Comparison of ENCODE assay signal across 13 mouse cellular contexts in genomic region chr1:136706509-136706908, GRCm38 (mm10).
A peak's percentile ranks its signal among the peaks of the same experiment; 100 is the strongest.
DNase-seq lines count a peak whose midpoint lies in the region; ATAC-seq and TF ChIP-seq lines count a peak whose summit lies in the region.
"Had no signal": no experiment of that assay in that cellular context is flagged by ENCODE, and none has a peak within 500 bp of the region (broad histone marks: within the 10 kb centered on the region; RNA-seq: fewer than 3 reads in every experiment).

No protein-coding gene starts in this region.

- no peak overlapping the region for H3K4me3 ChIP-seq in forebrain, embryonic 12.5 days (replicated peaks)
- H3K4me3 ChIP-seq in forebrain, embryonic 11.5 days (ENCODE audit: low read depth, low read length), result no peak overlapping the region
- H3K4me3 ChIP-seq in ES-E14 (ENCODE audit: insufficient read depth in 1 of 2, low read depth in 1 of 2, low read length in 2 of 2, poor library complexity in 1 of 2, severe bottlenecking in 1 of 2), result peak overlapping the region; percentile 50 to 66
- H3K4me3 ChIP-seq in hindbrain, embryonic 13.5 days, result no peak overlapping the region
- H3K4me3 ChIP-seq in midbrain, postnatal 0 days (ENCODE audit: low read depth, low read length), result no peak overlapping the region
- no peak overlapping the region for H3K4me3 ChIP-seq in liver, embryonic 11.5 days (ENCODE audit: low read depth, low read length)
- H3K4me3 ChIP-seq: limb, embryonic 10.5 days had no signal

- H3K9me3 ChIP-seq in forebrain, embryonic 12.5 days, result no peaks in the 10 kb centered on the region
- H3K9me3 ChIP-seq in forebrain, embryonic 11.5 days (ENCODE audit: control insufficient read depth, low read length), result no peaks in the 10 kb centered on the region
- H3K9me3 ChIP-seq in ES-E14 (ENCODE audit: control insufficient read depth, insufficient read depth, low read depth, low read length), result no peaks in the 10 kb centered on the region
- no peaks in the 10 kb centered on the region for H3K9me3 ChIP-seq in hindbrain, embryonic 13.5 days
- no peaks in the 10 kb centered on the region for H3K9me3 ChIP-seq in midbrain, postnatal 0 days (ENCODE audit: low read length)
- H3K9me3 ChIP-seq in liver, embryonic 11.5 days (ENCODE audit: control insufficient read depth, low read length), result no peaks in the 10 kb centered on the region
- H3K9me3 ChIP-seq: limb, embryonic 10.5 days had no signal

- no peak overlapping the region for H3K27ac ChIP-seq in forebrain, embryonic 12.5 days
- H3K27ac ChIP-seq in forebrain, embryonic 11.5 days (ENCODE audit: low read depth, low read length), result no peak overlapping the region
- H3K27ac ChIP-seq in ES-E14 (ENCODE audit: insufficient read depth, low read depth, low read length, poor library complexity, severe bottlenecking), result peak overlapping the region; percentile 91
- peak overlapping the region; percentile 40; the same call in 1 of the 2 replicates for H3K27ac ChIP-seq in hindbrain, embryonic 13.5 days
- H3K27ac ChIP-seq in midbrain, postnatal 0 days (ENCODE audit: low read depth, low read length), result 0 out of 2 replicates have a peak overlapping the region, but pooled peaks have one; percentile 43
- no peak overlapping the region for H3K27ac ChIP-seq in liver, embryonic 11.5 days (ENCODE audit: low read depth, low read length)
- H3K27ac ChIP-seq: kidney, postnatal 0 days; limb, embryonic 10.5 days had no signal

- 60% methylated on average over 8 of the region's 8 CpGs for WGBS in forebrain, embryonic 12.5 days
- 65% methylated on average over 8 of the region's 8 CpGs for WGBS in forebrain, embryonic 11.5 days
- 41% methylated on average over 8 of the region's 8 CpGs for WGBS in hindbrain, embryonic 13.5 days
- 41% methylated on average over 8 of the region's 8 CpGs for WGBS in midbrain, postnatal 0 days
- WGBS in liver, embryonic 11.5 days, result 75% methylated on average over 8 of the region's 8 CpGs

- TF ChIP-seq CTCF in midbrain, postnatal 0 days (IDR thresholded peaks at IDR 0.05), result peak; percentile 8; the same call in 1 of the 2 replicates

- H3K4me1 ChIP-seq in forebrain, embryonic 12.5 days, result peaks cover 5% of the 10 kb centered on the region
- H3K4me1 ChIP-seq in forebrain, embryonic 11.5 days (replicated peaks; ENCODE audit: control insufficient read depth, insufficient read depth, low read length), result no peaks in the 10 kb centered on the region
- H3K4me1 ChIP-seq in ES-E14 (ENCODE audit: control insufficient read depth in 2 of 2, insufficient read depth in 2 of 2, low read length in 2 of 2, poor library complexity in 1 of 2), result peaks cover 3 to 26% of the 10 kb centered on the region in 2 experiments; a peak in 1 of 4 replicates
- peaks cover 11% of the 10 kb centered on the region for H3K4me1 ChIP-seq in hindbrain, embryonic 13.5 days (replicated peaks)
- H3K4me1 ChIP-seq in midbrain, postnatal 0 days (ENCODE audit: insufficient read depth, low read length), result no peaks in the 10 kb centered on the region
- no peaks in the 10 kb centered on the region for H3K4me1 ChIP-seq in liver, embryonic 11.5 days (replicated peaks; ENCODE audit: control insufficient read depth, insufficient read depth, low read length)

- H3K4me2 ChIP-seq in forebrain, embryonic 12.5 days, result no peak overlapping the region
- no peak overlapping the region for H3K4me2 ChIP-seq in forebrain, embryonic 11.5 days (ENCODE audit: low read depth, low read length, severe bottlenecking)
- H3K4me2 ChIP-seq in hindbrain, embryonic 13.5 days, result no peak overlapping the region
- H3K4me2 ChIP-seq in midbrain, postnatal 0 days (ENCODE audit: low read depth, low read length, poor library complexity, severe bottlenecking), result no peak overlapping the region
- no peak overlapping the region for H3K4me2 ChIP-seq in liver, embryonic 11.5 days

- H3K36me3 ChIP-seq in forebrain, embryonic 12.5 days (replicated peaks), result no peaks in the 10 kb centered on the region
- H3K36me3 ChIP-seq in forebrain, embryonic 11.5 days (ENCODE audit: control insufficient read depth, insufficient read depth, low read length), result no peaks in the 10 kb centered on the region
- peaks cover 42% of the 10 kb centered on the region for H3K36me3 ChIP-seq in ES-E14 (ENCODE audit: control insufficient read depth, insufficient read depth, low read length, poor library complexity, severe bottlenecking)
- H3K36me3 ChIP-seq in hindbrain, embryonic 13.5 days, result no peaks in the 10 kb centered on the region
- no peaks in the 10 kb centered on the region for H3K36me3 ChIP-seq in midbrain, postnatal 0 days (ENCODE audit: insufficient read depth, low read length)
- H3K36me3 ChIP-seq in liver, embryonic 11.5 days (ENCODE audit: control insufficient read depth, insufficient read depth, low read length), result no peaks in the 10 kb centered on the region
- H3K36me3 ChIP-seq: limb, embryonic 10.5 days had no signal

- H3K9ac ChIP-seq in forebrain, embryonic 12.5 days, result no peak overlapping the region
- no peak overlapping the region for H3K9ac ChIP-seq in forebrain, embryonic 11.5 days (ENCODE audit: low read length)
- H3K9ac ChIP-seq in ES-E14 (ENCODE audit: insufficient read depth, low read depth, low read length, poor library complexity, severe bottlenecking), result peak overlapping the region; percentile 71
- H3K9ac ChIP-seq in hindbrain, embryonic 13.5 days, result no peak overlapping the region
- H3K9ac ChIP-seq in midbrain, postnatal 0 days (replicated peaks; ENCODE audit: low read length, poor library complexity, severe bottlenecking), result no peak overlapping the region
- no peak overlapping the region for H3K9ac ChIP-seq in liver, embryonic 11.5 days (ENCODE audit: low read depth, low read length)

- no peaks in the 10 kb centered on the region for H3K27me3 ChIP-seq in forebrain, embryonic 12.5 days
- H3K27me3 ChIP-seq in forebrain, embryonic 11.5 days (ENCODE audit: control insufficient read depth, insufficient read depth, low read length), result no peaks in the 10 kb centered on the region
- H3K27me3 ChIP-seq in hindbrain, embryonic 13.5 days, result no peaks in the 10 kb centered on the region
- no peaks in the 10 kb centered on the region for H3K27me3 ChIP-seq in midbrain, postnatal 0 days (ENCODE audit: insufficient read depth, low read length)
- H3K27me3 ChIP-seq in liver, embryonic 11.5 days (replicated peaks; ENCODE audit: control insufficient read depth, insufficient read depth, low read length), result no peaks in the 10 kb centered on the region

- ATAC-seq in forebrain, embryonic 12.5 days (ENCODE audit: low FRiP score), result peak; percentile 55
- ATAC-seq in forebrain, embryonic 11.5 days (replicated peaks; ENCODE audit: low FRiP score), result no peak
- ATAC-seq in hindbrain, embryonic 13.5 days (ENCODE audit: low FRiP score), result peak; percentile 77
- ATAC-seq in midbrain, postnatal 0 days (ENCODE audit: low FRiP score), result peak; percentile 74
- no peak for ATAC-seq in liver, embryonic 11.5 days (replicated peaks; ENCODE audit: low FRiP score)

- in situ Hi-C loops in ES-E14 (cut with MboI; ENCODE audit: low sequenced_read_pairs in 2 of 2, unreplicated experiment in 2 of 2), result no loop called here

- no peak for DNase-seq in forebrain, embryonic 11.5 days (ENCODE audit: low spot score)
- no peak for DNase-seq in ES-E14 (ENCODE audit: low read depth, low spot score)
- DNase-seq in midbrain, postnatal 0 days (ENCODE audit: low spot score), result peak; percentile 77
- no peak for DNase-seq in urinary bladder, postnatal 36 days (ENCODE audit: low spot score in 2 of 2)
- DNase-seq in liver, embryonic 11.5 days (ENCODE audit: low spot score), result no peak
- DNase-seq in spleen, postnatal 4 days (ENCODE audit: low spot score in 2 of 2), result no peak
- DNase-seq: heart, postnatal 36 days; lung, adult 18-20 months; thymus, adult 2 months had no signal

TF ChIP-seq in ES-E14, 5 proteins besides CTCF, POLR2A, EP300 and RAD21:
- no peak for TF ChIP-seq ZC3H11A (IDR thresholded peaks at IDR 0.05; ENCODE audit: borderline replicate concordance, low read depth, low read length)

Comparison
In these comparisons a context has a peak if more than half of its experiments do, and no peak if none do; other contexts are left out.
1. ATAC-seq: peak in forebrain, embryonic 12.5 days (single experiment), hindbrain, embryonic 13.5 days (single experiment) and midbrain, postnatal 0 days (single experiment); none in forebrain, embryonic 11.5 days (single experiment) and liver, embryonic 11.5 days (single experiment).
2. H3K27ac ChIP-seq: peak in ES-E14 (single experiment), hindbrain, embryonic 13.5 days (single experiment) and midbrain, postnatal 0 days (single experiment); none in forebrain, embryonic 12.5 days (single experiment), forebrain, embryonic 11.5 days (single experiment) and liver, embryonic 11.5 days (single experiment).
3. H3K4me3 ChIP-seq: peak in ES-E14 (2 of 2); none in forebrain, embryonic 12.5 days (single experiment), forebrain, embryonic 11.5 days (single experiment), hindbrain, embryonic 13.5 days (single experiment), midbrain, postnatal 0 days (single experiment) and liver, embryonic 11.5 days (single experiment).